Mouse (Mus musculus): ENCODE measurements around the gene Gba2.
"Not testable (repeated sequence)": the region's sequence is repeated elsewhere in the genome, so short reads cannot be mapped to it uniquely, and the experiment has no call there.

Gene Gba2

DNA sequence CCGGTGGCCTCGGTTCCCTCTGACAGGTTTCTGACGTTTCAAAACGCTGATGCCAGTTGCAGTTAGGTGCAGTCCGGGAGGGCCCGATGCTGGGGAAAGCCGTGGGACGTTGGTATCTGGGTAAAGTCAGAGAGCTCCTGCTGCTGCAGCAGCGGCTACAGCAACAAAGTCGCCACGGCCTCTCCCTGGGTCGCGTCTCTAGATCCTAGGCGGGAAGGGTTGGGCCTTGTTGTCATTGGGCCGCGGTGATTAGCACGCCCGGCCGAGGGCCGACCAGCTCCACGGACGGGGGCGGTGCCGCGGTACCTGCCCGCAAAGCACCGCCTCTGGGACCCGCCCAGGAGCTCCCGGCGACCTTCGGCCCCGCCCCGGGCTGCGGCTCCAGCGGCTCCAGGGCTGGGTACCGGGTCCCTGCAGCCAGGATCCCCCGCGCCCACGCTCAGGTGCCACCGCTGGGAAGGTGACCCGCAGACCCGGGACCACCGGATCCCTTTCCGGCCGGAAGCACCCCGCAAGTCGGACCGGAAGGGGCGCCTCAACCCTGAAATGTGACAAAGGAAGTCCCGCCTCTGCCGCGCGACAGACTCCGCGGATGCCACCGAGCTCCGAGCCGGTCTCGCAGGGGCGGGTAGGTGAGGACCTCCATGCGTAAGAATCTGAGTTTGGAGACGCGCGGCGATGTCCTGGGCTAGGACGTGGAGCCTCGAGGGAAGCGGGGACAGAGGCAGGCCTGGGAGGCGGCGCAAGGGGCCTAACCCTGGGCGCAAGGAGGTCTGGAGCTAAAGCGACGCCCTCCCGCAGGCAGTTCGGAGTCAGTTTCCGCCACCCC lies at the start of gene Gba2, which contains the start of gene Rgp1:
Gene Gba2, minus strand, starts transcription at position 498 of the 829 bp plus-strand sequence.
Gene Rgp1, plus strand, starts transcription at position 340 of the 829 bp plus-strand sequence.
- peak; percentile 67 for DNase-seq (ENCODE audit: low read depth, low spot score)

DNA sequence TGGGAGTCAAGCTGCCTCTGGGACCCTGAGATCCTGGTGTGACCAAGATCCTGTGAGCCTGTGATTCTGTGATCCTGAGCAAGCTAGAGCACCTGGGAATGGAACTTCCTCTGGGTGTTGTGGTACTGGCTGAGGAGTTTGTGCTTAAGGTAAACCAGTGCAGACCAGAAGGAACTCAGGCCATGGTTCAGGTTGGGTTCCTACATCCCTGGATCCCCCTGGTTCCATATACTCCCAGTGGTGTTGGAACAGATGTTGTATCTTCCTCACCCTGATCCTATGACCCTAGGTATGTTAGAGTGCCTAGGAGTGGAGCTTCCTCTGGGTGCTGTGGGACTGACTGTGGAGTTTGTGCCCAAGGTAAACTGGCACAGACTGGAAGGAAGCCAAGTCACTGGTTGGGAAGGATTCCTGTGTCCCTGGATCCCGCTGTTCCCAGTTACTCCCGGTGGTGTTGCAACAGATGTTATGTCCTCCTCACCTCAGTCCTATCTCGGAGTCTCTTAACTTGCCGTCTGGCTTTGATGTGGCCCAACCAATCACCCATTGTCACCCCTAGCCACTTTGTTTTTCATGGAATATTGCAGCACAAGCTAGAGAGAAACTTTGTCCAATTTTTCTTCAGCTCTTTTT lies 41.6 kb upstream of the Gba2 start:
- DNase-seq (ENCODE audit: low read depth, low spot score): no peak

DNA sequence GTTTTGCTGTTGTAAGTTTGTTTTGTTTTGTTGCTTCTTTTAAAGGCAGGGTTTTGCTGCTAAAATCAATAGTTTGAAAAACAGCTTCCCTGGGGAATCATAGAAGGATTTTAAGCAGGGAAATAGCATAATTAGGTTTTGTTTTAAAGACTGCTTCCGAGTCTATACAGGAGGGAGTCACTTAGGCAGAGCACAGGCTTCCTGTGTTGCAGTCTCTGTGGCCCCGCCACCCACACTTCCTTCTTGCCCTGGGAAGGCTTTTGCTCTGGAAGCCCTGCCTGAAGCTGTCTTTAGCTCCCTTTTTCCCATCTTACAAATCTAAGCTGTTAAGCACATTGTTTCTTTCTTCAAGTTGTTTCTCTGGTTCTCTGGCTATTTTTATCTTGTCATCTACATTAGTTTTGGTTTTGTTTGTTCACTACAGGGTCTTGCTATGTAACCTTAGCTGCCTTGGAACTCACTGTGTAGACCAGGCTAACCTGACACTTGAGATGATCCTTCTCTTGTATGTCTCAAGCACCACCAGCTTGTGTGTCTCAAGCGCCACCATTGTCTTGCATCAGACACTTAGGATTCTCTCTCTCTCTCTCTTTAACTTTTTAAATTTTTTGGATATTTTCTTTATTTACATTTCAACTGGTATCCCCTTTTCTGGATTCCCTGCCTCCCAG lies 34.5 kb upstream of the Gba2 start:
- DNase-seq (ENCODE audit: low read depth, low spot score): no peak

DNA sequence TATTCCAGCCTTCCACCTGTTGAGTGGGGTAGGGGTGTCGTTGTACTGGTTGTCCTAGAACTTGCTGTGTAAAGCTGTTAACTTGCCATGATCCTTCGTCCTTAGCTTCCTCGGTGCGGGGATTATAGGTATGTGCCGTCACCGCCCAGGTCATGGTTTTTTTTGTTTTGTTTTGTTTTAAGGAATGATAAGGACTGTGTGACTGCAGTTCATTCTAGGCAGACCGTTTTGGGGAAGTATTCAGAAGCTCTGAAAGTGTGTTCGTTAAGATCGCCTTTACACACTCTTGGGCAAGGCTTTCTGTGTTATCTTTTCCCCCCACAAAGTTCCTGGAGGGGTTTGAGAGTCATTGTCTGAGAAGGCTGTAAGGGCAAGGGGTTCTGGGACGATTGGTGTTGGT lies 33.9 kb upstream of the Gba2 start:
- no peak for DNase-seq (ENCODE audit: low read depth, low spot score)

DNA sequence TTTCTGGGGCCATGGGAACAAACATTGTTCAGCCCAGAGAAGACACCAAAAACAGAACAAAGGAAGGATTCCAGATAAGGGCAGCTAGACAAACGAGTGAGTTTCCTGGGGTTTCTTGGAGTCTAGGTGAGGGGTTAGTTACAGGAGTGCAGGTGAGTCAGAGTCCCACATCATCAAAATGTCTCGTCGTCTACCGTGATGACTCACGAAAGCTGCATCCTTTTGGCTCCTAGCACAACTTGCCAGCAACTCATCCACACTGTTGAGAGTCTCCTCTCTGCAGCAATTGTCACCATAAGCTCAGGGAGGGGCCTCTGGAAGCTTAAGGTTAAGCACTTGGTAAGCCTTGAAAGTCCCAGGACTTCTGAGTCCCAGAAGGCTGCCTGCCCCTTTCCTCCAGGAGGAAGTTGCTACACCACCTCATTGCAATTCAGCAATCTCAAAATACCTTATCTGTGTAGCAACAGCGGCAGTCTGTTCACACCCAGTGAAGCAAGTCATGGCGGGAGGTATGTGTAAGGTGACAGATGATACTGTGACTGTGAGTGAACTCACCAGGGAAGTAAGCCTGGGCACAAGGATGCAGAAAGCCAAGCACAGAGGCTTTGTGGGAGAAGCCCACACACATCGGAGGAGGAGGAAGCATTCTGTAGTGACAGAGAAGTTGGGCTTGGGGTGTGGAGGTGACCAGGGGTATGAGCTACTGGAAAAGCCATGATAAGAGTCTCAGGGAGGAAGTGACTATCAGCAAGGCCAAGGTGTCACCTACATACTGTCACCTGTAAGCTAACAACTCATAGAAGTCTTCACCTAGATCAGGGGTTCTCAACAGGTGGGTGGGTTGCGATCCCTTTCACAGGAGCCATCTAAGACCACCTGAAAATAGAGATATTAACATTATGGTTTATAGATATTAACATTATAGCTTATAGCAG lies 26.3 kb upstream of the Gba2 start:
- no peak for DNase-seq (ENCODE audit: low read depth, low spot score)

DNA sequence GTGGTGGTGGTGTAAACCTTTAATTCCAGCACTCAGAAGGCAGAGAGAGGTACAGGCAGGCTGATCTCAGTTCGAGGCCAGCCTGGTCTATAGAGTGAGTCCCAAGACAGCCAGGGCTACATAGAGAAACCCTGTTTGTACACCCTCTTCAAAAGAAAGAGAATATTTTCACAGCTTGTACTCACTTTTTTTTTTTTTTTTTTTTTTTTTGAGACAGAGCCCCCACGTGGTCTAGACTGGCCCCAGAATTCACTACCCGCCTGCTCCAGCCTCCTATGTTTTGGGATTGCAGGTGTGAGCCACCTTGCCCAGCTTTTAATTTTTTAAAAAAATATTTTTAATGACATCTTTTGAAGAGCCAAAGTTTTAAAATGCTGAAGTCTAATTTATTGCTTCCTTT lies 25.4 kb upstream of the Gba2 start:
- DNase-seq (ENCODE audit: low read depth, low spot score): no peak

DNA sequence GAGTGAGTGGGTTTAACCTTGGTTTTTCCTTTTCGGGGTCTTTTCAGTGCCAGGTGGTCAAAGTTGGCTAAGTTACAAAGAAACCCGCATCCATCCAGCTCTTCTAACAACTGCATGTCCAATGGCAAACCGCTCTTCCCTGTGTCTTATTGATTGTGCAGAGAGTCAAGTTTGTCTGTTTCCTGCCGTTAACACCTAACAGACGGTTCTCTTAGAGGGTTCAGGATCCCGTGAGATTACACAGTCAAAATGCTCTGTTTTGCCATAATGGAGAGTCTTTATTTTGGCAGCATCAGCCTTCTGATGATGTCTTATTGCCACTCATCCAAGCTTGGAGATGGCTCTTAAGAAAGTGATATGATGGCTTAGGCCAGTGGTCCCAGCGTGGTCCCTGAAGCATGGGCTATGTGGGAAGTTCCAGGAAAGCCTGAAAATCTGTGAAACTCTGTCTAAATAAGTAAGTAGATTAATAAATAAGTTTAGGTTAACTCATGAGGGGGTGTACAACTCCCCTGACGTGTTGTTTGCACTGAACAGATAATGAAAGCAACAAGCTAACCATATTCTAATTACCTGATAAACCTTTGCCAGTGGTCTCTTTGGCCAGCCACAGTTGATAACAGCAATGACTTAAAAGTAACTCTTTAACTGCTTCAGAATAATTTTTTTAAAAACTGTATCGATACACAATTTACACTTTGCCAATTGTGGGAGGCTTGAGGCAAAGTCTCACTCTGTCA lies 21.7 kb upstream of the Gba2 start:
- no peak for DNase-seq (ENCODE audit: low read depth, low spot score)

DNA sequence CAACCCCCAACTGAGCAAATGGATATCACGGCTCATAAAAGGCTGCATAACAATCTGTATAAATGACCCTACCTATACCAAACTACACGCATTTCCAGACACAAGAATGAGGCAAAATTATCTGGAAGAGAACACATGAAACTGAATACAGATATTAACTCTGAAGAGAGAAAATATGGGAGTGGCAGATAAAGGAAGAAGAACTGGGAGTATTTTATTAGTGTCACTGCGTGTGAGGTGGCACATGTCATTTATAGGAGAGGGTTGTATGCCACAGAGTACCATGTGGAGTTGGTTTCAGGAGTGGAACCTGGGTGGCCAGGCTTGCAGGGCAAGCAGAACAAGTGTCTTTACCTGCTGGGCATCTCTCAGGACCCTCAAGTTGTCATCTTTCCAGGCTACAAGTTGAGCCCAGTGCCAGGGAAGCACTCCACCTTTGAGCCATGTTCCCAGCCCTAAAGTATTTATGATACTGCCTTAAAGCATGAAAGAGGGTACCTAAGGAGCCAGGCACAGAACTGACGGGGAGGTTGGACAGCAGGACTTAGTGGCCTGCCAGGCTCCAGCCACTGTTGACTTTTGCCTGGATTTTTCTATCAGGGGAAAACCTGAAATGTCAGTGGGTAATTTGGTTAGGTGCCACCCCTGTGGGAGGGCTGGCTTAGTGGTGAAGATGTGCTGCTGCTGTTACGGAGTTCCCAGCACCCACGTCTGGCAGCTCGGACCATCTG lies 20.1 kb upstream of the Gba2 start:
- DNase-seq (ENCODE audit: low read depth, low spot score): no peak

DNA sequence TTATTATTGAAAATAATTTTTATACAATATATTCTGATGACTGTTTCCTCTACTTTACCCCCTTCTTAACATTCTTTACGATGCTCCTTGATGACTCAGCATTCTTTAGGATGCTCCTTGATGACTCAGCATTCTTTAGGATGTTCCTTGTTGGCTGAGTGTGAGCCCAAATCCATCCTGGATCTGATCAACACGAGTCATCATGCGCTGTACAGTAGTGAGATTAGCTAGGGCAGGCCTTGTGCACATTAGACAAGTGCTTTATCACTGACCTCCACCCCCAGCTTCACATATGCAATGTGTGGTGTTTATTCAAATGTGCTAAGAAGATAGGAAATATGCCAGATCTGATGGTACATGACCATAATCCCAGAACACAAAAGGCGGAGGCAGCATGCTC lies 19.5 kb upstream of the Gba2 start:
- DNase-seq (ENCODE audit: low read depth, low spot score): no peak

DNA sequence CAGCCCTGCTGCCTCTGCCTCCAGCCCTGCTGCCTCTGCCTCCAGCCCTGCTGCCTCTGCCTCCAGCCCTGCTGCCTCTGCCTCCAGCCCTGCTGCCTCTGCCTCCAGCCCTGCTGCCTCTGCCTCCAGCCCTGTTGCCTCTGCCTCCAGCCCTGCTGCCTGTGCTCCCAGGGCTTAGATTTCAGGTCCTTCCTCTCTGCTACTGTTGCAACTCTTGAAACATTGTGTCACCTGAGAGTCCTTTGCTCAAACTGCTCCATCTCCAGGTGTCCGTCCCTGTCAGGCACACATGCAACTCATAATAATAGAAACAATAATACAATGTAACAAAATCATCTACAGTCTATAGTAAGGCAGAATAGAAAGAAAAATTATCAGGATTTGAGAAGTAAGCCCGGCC lies 17.9 kb upstream of the Gba2 start:
- DNase-seq (ENCODE audit: low read depth, low spot score): not testable (repeated sequence)

DNA sequence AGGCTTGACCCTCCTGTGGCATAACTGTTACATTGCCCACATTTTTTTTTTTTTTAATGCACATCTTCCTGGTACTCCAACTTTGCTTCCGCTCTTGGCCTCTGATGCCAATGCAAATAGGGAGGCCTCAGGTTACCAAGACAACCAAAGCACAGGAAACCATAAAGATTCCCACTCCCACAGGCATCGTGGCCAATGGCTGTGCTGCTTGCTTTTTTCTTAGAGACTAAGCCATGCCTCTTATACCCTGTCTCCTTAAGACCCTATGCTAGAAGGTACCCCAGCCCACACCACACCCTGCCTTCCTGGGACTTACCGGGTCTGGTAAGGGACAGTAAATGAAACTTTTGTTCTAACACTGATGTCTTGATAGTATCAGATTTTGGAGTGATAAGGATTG lies 14.8 kb upstream of the Gba2 start:
- no peak for DNase-seq (ENCODE audit: low read depth, low spot score)

DNA sequence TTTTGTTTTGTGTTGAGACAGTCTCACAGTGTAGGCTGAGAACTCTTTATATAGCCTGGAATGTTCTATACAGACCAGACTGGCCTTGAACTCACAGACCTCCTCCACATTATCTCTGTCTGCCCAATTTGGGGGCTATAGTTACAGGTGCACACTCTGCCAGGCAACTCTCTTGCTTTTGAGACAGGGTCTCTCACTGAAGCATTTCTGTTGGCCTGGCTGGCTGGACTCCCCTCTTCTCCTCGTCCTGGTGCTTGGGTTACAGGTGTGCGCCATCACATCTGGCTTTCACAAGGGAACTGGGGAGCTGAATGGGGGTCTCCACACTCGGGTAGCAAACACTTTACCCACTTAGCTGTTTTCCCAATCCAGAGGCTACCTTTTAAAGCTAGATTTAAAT lies 13.3 kb upstream of the Gba2 start:
- no peak for DNase-seq (ENCODE audit: low read depth, low spot score)

DNA sequence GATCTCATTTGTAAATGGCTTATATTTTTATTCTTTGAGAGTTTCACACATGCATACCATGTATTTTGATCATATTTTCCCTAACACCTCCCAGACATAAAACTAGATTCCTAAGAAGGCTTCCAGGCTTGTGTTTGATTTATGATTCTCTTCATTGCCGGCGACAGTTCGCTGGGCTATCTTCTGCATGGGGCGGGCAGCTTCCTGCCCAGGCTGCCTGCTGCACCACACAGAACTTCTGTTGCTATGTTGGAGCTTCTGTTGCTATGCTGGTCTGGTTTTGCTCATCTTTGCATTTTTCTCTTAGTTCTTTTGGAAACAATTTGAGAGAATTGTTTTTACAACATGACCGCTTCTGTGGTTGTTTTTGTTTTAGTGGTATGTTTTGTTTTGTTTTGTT lies 12.9 kb upstream of the Gba2 start:
- DNase-seq (ENCODE audit: low read depth, low spot score): no peak

DNA sequence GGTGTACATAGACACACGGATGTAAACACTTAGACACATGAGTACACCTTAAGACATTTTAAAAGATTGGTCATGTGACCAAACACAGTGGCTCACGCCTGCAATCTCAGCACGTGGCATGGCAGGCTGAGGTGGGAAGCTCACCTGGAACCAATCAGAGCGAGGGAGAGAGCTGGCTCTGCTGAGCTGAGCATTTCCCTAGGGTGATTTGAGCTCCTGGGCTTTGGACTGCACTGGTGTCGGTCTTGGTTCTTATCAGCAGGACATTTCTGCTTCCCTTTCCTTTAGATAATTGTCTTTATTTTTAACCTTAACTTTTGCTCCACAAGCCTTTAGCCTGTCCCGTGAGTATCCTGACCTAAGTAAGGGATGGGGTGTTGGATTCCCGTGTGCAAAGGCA lies 9.0 kb upstream of the Gba2 start:
- DNase-seq (ENCODE audit: low read depth, low spot score): peak; percentile 16

DNA sequence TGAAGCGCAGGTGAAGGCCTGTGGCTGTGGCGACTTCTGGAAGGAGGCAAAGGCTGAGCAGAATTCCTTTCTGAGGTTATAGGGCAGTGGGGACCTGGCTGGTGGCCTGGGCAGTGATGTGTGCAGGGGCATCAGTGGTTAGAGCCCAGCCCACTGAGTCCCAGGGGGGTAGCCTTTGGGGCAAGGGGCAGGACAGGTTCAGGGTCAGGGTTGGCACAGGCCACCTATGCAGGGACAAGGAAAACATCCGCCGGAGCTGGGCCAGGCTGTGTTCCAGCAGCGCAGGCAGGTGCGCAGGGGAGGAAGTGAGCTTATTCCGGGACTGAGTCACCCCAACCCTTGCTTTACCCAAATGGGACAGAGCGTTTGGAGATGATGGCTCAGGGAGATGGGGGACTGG lies 7.7 kb upstream of the Gba2 start:
- no peak for DNase-seq (ENCODE audit: low read depth, low spot score)

DNA sequence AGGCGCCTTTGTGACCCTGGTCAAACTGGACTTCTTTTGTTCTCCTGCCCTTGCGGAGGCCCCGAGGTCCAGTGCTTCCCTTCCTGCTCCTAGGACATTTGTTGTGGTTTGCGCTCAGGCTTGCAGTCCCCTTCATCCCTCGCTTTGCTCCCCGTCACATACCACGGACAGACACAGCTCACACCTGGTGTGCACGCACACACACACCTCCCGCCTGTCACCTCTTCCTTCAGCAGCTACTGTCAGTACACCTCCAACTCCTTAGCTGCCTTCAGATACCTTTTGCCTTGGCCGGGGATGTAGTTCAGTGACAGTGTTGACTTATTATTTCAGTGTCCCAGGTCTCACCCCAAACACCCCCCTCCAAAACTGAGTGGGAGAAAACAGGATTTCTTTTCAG lies 7.0 kb upstream of the Gba2 start:
- no peak for DNase-seq (ENCODE audit: low read depth, low spot score)

DNA sequence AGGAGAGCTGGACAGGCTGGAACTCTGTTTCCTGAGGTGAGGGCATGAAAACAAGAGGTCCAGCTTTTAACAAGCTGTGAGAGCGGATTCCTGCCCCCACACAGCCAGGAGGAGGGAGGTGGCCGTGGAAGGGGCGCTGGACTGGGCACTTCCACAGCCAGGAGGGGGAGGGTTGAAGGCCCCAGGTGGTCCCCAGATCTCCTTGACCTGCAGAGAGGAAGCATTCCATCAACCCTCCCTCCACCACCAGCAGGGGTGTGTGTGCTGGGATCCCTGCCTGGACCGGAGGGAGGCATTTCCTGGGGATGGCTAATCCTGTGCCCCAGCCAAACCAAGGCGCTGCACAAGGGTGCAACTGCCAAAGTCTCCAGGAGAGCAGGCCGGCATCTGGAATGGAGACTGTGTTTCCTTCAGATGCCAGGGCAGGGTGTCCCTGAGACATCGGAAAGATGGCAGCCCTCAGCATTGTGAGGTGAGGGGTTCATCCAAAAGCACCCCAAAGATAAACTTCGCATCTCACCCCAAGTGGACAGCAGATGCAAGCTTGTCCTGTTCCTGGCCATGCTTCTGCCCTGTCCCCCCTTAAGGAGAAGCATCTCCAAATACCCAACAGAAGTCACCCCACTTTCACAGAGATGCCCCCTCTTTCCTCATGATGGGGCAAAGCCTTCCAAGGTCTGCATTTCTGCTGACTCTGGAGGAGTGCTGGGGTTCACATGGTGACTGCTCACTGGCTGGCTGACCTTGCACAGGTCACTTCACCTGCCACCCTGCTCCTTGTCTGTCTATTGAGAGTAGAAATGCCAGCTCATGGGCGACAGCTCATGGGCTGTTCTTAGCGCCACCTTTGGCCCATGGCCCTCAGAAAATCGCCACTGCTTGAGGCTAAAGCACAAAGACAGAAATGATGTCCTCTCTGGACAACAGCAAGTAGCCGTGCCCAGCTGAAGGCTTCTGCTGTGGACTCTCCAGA lies 6.1 kb upstream of the Gba2 start, which contains the start of gene Msmp:
Gene Msmp, minus strand, starts transcription at position 51 of the 973 bp plus-strand sequence.
- DNase-seq (ENCODE audit: low read depth, low spot score): no peak

DNA sequence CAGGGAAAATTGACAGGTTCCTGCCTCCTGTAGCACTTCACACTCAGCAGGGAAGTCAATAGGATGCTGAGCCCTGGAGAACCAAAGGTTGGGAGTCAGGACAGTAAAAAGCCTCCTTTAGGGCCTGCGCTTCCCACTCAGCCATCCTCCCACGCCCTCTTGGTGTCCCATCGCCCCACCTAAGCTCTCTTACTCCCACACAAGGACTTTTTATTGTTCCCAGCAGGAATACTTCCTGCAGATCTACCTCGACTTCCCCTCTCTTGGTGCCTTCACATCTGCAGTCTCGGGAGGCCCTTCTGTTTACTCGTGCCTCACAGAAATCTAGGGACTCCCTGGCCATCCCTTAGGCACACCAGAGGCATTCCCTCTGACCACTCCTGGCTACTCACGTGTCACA lies 4.7 kb upstream of the Gba2 start:
- no peak for DNase-seq (ENCODE audit: low read depth, low spot score)

DNA sequence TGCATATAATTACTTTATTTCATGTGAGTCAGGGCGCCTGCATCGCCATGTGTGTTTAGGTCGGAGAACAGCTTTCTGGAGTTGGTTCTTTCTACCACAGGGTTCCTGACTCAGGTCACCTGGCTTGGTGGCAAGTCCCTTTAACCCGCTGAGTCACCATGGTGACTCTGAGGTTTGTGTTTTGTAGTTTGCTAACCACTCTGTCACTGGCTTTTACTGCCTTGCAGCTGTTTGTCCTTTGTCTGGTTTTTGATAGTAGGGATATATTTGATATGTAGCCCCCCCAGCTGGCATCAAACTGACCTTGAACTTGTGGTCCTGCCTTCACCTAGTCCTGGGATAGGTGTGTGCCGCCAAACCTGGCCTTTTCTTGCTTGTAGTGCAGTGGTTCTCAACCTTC lies 3.6 kb upstream of the Gba2 start:
- no peak for DNase-seq (ENCODE audit: low read depth, low spot score)

All from forelimb bud, embryonic 11.5 days (tissue).